Comparison of ENCODE assay signal across 22 mouse cellular contexts in the genomic region with DNA sequence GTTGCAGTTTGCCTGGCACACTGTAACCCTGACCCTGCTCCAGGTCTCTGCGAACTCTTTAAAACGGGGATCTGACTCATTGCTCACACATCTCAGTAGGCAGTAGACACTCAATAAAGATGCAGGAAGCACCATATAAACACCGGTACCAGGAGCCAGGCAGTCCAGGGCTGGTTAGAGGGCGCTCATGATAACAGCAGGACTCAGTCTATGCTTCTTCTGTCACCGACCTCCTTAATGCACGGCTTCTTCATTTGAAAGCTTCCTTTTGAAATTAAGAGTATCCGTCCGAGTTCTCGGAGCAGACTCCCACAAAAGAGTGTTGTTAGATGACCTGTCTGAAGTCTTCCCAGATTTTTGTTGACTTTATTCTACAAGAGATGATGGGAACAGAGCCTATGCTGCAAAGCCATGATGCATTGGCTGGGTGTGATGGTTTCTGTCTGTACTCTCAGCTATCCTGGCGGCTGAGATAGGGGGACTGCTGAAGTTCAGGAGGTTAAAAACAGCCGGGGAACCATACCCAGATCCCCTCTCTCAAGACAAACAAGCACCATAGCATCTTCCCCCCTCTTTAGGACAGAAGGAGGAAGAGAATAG.
DNase-seq lines count a peak whose midpoint lies in the region; ATAC-seq lines count a peak whose summit lies in the region.
"Had no signal": no experiment of that assay in that cellular context is flagged by ENCODE, and none has a peak within 500 bp of the region (broad histone marks: within the 10 kb centered on the region; RNA-seq: fewer than 3 reads in every experiment).

No protein-coding gene starts in this region.

- no peaks in the 10 kb centered on the region for H3K9me3 ChIP-seq in lung, embryonic 16.5 days (ENCODE audit: control insufficient read depth, low read length)
- H3K9me3 ChIP-seq: embryonic facial prominence, embryonic 15.5 days; forebrain, embryonic 10.5 days; heart, embryonic 15.5 days; hindbrain, embryonic 10.5 days; intestine, embryonic 15.5 days had no signal

- H3K27ac ChIP-seq in lung, embryonic 16.5 days (ENCODE audit: low read length): peak overlapping the region; percentile 70
- H3K27ac ChIP-seq: embryonic facial prominence, embryonic 15.5 days; forebrain, embryonic 10.5 days; heart, adult 2 months; heart, embryonic 15.5 days; hindbrain, embryonic 10.5 days; hindbrain, embryonic 14.5 days; intestine, embryonic 15.5 days had no signal

- peak; percentile 55 for ATAC-seq in lung, embryonic 16.5 days (ENCODE audit: low read depth)
- ATAC-seq: forebrain, embryonic 14.5 days; intestine, embryonic 15.5 days had no signal

- H3K4me1 ChIP-seq in lung, embryonic 16.5 days (replicated peaks; ENCODE audit: control insufficient read depth, insufficient read depth, low read length): peaks cover 18% of the 10 kb centered on the region
- H3K4me1 ChIP-seq: embryonic facial prominence, embryonic 15.5 days had no signal

- no peak overlapping the region for H3K4me2 ChIP-seq in lung, embryonic 16.5 days (ENCODE audit: low read depth, low read length)
- H3K4me2 ChIP-seq: embryonic facial prominence, embryonic 15.5 days; heart, embryonic 11.5 days; heart, embryonic 15.5 days; hindbrain, embryonic 14.5 days; intestine, embryonic 15.5 days had no signal

- H3K9ac ChIP-seq in lung, embryonic 16.5 days (ENCODE audit: low read length): no peak overlapping the region
- H3K9ac ChIP-seq: embryonic facial prominence, embryonic 15.5 days; heart, embryonic 15.5 days; hindbrain, embryonic 14.5 days; intestine, embryonic 15.5 days had no signal

- H3K27me3 ChIP-seq in lung, embryonic 16.5 days (ENCODE audit: control insufficient read depth, insufficient read depth, low read depth, low read length): no peaks in the 10 kb centered on the region
- H3K27me3 ChIP-seq: embryonic facial prominence, embryonic 15.5 days; heart, embryonic 15.5 days; intestine, embryonic 15.5 days had no signal

- H3K4me3 ChIP-seq in lung, embryonic 16.5 days (ENCODE audit: low read length): no peak overlapping the region
- H3K4me3 ChIP-seq: embryonic facial prominence, embryonic 15.5 days; erythroblast, embryonic 14.5 days; forebrain, embryonic 10.5 days; heart, adult 2 months; heart, embryonic 15.5 days; hindbrain, embryonic 10.5 days; intestine, embryonic 15.5 days had no signal

- no peaks in the 10 kb centered on the region for H3K36me3 ChIP-seq in lung, embryonic 16.5 days (ENCODE audit: control insufficient read depth, insufficient read depth, low read length)
- H3K36me3 ChIP-seq: embryonic facial prominence, embryonic 15.5 days; forebrain, embryonic 10.5 days; heart, embryonic 15.5 days; hindbrain, embryonic 10.5 days; intestine, embryonic 15.5 days had no signal

- WGBS in lung, embryonic 16.5 days: 36% methylated on average over 11 of the region's 11 CpGs

- DNase-seq in adrenal gland, adult (ENCODE audit: inconsistent age in 2 of 2, low spot score in 1 of 2): peak; percentile 9 to 49
- DNase-seq in adrenal gland, postnatal 25 days: no peak
- DNase-seq in gastrocnemius, postnatal 25 days: peak; percentile 8
- no peak for DNase-seq in gastrocnemius, postnatal 10 days
- no peak for DNase-seq in lung, adult 18-20 months
- DNase-seq in kidney, adult 11 months: no peak
- DNase-seq: cerebellum, adult 11 months; cerebellum, adult 8-10 months; cerebellum, postnatal 14 days; embryo, embryonic 11 days; gastrocnemius, postnatal 36 days; heart, adult 2 months had no signal

Comparison
In these comparisons a context has a peak if more than half of its experiments do, and no peak if none do; other contexts are left out.
1. DNase-seq: peak in adrenal gland, adult (2 of 2) and gastrocnemius, postnatal 25 days (single experiment); none in adrenal gland, postnatal 25 days (single experiment), gastrocnemius, postnatal 10 days (single experiment), lung, adult 18-20 months (0 of 2) and kidney, adult 11 months (single experiment).